Mouse (Mus musculus) left cerebral cortex, adult 11 months (tissue): ENCODE measurements around the gene Ap5z1.

Experiments
- DNase-seq: peaks from one replicate; pipeline ENCODE4 v3.0.0; 2022; ENCODE audit warnings: low spot score

Ap5z1 gene

GRCm38 (mm10) chr5:142518973-142519372 is 55.2 kb downstream of the Ap5z1 start:
- no peak for DNase-seq

- DNase-seq: no peak
Measured at GRCm38 (mm10) chr5:142520360-142520759, 56.6 kb downstream of the Ap5z1 start.

GRCm38 (mm10) chr5:142521195-142521866 is 57.6 kb downstream of the Ap5z1 start:
- no peak for DNase-seq

GRCm38 (mm10) chr5:142524711-142525464 is 61.1 kb downstream of the Ap5z1 start:
- no peak for DNase-seq
